ENCODE assay signal across 9 mouse cellular contexts in the genomic region with DNA sequence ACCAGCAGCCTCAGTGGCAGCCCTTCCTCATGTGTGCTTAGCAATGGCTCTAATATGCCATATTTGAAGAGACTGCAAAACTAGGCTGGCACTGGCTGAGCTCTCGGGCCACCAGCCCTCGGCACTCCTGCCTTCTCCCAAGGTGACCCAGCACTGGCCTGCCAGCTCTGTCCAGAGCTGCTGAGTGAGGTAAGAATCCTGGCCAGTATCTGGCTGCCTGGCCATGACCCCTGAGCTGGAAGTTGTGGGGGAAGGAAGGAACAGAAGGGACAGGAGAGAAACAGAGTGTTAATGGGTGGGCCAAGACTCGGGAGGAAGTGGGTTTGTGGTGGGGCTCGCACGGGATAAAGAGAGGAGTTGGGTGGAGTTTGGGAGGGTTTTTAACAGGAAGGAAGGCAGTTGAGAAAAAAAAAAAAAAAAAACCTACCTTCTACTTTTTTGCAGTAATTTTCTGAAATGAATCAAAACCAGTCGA. TPM values are rescaled to one million over a fixed set of nuclear protein-coding genes. Genes with fewer than 3 reads are reported as not detected.
DNase-seq lines count a peak whose midpoint lies in the region; ATAC-seq and TF ChIP-seq lines count a peak whose summit lies in the region.
"Had no signal": no experiment of that assay in that cellular context is flagged by ENCODE, and none has a peak within 500 bp of the region (broad histone marks: within the 10 kb centered on the region; RNA-seq: fewer than 3 reads in every experiment).

No protein-coding gene starts in this region.

- 44% methylated on average over 6 of the region's 6 CpGs for WGBS in kidney, postnatal 0 days

- no peaks in the 10 kb centered on the region for H3K9me3 ChIP-seq in kidney, postnatal 0 days (replicated peaks; ENCODE audit: low read length)

- intact Hi-C loops in left cerebral cortex, postnatal 14 days (cut with DNase I), result no loop called here

- no peak for TF ChIP-seq CTCF in kidney, postnatal 0 days (IDR thresholded peaks at IDR 0.05; ENCODE audit: low read depth)

- no peak overlapping the region for H3K9ac ChIP-seq in kidney, postnatal 0 days (ENCODE audit: low read depth, low read length)

- DNase-seq in gastrocnemius, adult 18-20 months (ENCODE audit: low spot score), result peak; percentile 77
- no peak for DNase-seq in gastrocnemius, postnatal 4 days (ENCODE audit: low spot score in 2 of 2)
- no peak for DNase-seq in kidney, postnatal 0 days (ENCODE audit: low spot score)
- DNase-seq in cerebellum, adult 11 months, result no peak
- DNase-seq in left cerebral cortex, postnatal 14 days (ENCODE audit: low spot score in 2 of 2), result no peak

- H3K27me3 ChIP-seq in kidney, postnatal 0 days (ENCODE audit: insufficient read depth, low read length), result no peaks in the 10 kb centered on the region

- H3K4me1 ChIP-seq in kidney, postnatal 0 days (replicated peaks; ENCODE audit: insufficient read depth, low read length), result peaks cover 7% of the 10 kb centered on the region

- no peak overlapping the region for H3K4me2 ChIP-seq in kidney, postnatal 0 days (ENCODE audit: low read length)

- ATAC-seq in granulocyte monocyte progenitor cell, adult 5-6 weeks (replicated peaks; ENCODE audit: poor library complexity, severe bottlenecking), result peak; percentile 71
- no peak for ATAC-seq in kidney, postnatal 0 days (replicated peaks; ENCODE audit: low FRiP score, low read depth)
- peak; percentile 48 for ATAC-seq in megakaryocyte, adult 5-6 weeks (ENCODE audit: poor library complexity, severe bottlenecking)
- ATAC-seq in erythroblast, adult 5-6 weeks (replicated peaks; ENCODE audit: low FRiP score, poor library complexity, severe bottlenecking), result no peak

- peak overlapping the region; percentile 48; the same call in 1 of the 2 replicates for H3K27ac ChIP-seq in kidney, postnatal 0 days

- no peak overlapping the region for H3K4me3 ChIP-seq in kidney, postnatal 0 days (replicated peaks; ENCODE audit: low read depth, low read length)
- H3K4me3 ChIP-seq: erythroblast, embryonic 14.5 days had no signal

- no peaks in the 10 kb centered on the region for H3K36me3 ChIP-seq in kidney, postnatal 0 days (ENCODE audit: insufficient read depth, low read length)

RNA-seq across cellular contexts. Expression of gene Ppp2r5a, which starts 17.9 kb away (rescaled TPM):
- 10 to 100 TPM; 66.2 to 76.8 TPM for total RNA-seq in gastrocnemius, adult 18-20 months (2021)
- total RNA-seq in gastrocnemius, postnatal 4 days (2021), result 10 to 100 TPM; 57.9 to 66.5 TPM
- total RNA-seq in granulocyte monocyte progenitor cell, adult 5-6 weeks (2014; fragmentation: Nextera tagmentation), result 117 and 162 TPM in 2 replicates
- total RNA-seq in granulocyte monocyte progenitor cell, adult 5-6 weeks (2017), result 122 and 183 TPM in 2 replicates
- polyA plus RNA-seq in kidney, postnatal 0 days (2015; fragmentation: Nextera tagmentation; extraction: Ambion mirVana), result 32.4 and 39.8 TPM in 2 replicates
- 333 and 372 TPM in 2 replicates for total RNA-seq in megakaryocyte, adult 5-6 weeks (2015)
- total RNA-seq in megakaryocyte, adult 5-6 weeks (2017), result 428 and 451 TPM in 2 replicates
- 10 to 100 TPM; 80.3 to 80.7 TPM for total RNA-seq in left cerebral cortex, postnatal 14 days (2021)
- 52.7 and 60.3 TPM in 2 replicates for total RNA-seq in erythroblast, adult 5-6 weeks (2015; ENCODE audit: low replicate concordance)
- total RNA-seq in erythroblast, adult 5-6 weeks (2017; ENCODE audit: low replicate concordance), result 56.3 and 62.8 TPM in 2 replicates

Comparison
In these comparisons a context has a peak if more than half of its experiments do, and no peak if none do; other contexts are left out.
1. ATAC-seq: peak in granulocyte monocyte progenitor cell, adult 5-6 weeks (single experiment) and megakaryocyte, adult 5-6 weeks (single experiment); none in kidney, postnatal 0 days (single experiment) and erythroblast, adult 5-6 weeks (single experiment).